Mouse (Mus musculus) layer of hippocampus, adult 2 months (tissue): ENCODE measurements around the gene Kidins220. TPM values are rescaled to one million over a fixed set of nuclear protein-coding genes. Genes with fewer than 3 reads are reported as not detected.

Experiments
- DNase-seq, 2 experiments: peaks; one replicate each; pipeline ENCODE4 v3.0.0; 2022; ENCODE audit warnings: low spot score in 2 of 2
- H3K27ac ChIP-seq: fragments of 200-600 bp; 2 replicates; pipeline ENCODE4 v1.8.1; 2022
- H3K4me3 ChIP-seq: fragments of 200-600 bp; 2 replicates; pipeline ENCODE4 v1.8.1; 2022; ENCODE audit warnings: mild to moderate bottlenecking
- CTCF ChIP-seq: fragments of 200-600 bp; conservative IDR thresholded peaks from 2 replicates; pipeline ENCODE4 v1.8.1; 2022; ENCODE audit warnings: antibody characterized with exemption, mild to moderate bottlenecking, moderate library complexity
- long read RNA-seq, 2 experiments: library from polyadenylated mRNA; stranded (forward); transcript quantifications; one replicate each; pipeline ENCODE4 v2.0.0; 2021; ENCODE audit warnings: borderline mapping rate in 2 of 2
- total RNA-seq, 2 experiments: library from RNA; stranded (reverse); gene quantifications; 2 replicates each; pipeline ENCODE4 v1.2.3; 2021

The Kidins220 gene
- 100 to 1,000 TPM; 353 to 363 TPM for total RNA-seq
- long read RNA-seq, experiment 1, partial matches to known transcripts = 36 of 185 reads
- long read RNA-seq, experiment 1, other reads (novel, unspliced or antisense) = 149 of 185 reads
- long read RNA-seq, experiment 2, full-length matches to known transcripts = 4 of 227 reads
- long read RNA-seq, experiment 2, partial matches to known transcripts = 42 of 227 reads
- long read RNA-seq, experiment 2, other reads (novel, unspliced or antisense) = 181 of 227 reads

DNA sequence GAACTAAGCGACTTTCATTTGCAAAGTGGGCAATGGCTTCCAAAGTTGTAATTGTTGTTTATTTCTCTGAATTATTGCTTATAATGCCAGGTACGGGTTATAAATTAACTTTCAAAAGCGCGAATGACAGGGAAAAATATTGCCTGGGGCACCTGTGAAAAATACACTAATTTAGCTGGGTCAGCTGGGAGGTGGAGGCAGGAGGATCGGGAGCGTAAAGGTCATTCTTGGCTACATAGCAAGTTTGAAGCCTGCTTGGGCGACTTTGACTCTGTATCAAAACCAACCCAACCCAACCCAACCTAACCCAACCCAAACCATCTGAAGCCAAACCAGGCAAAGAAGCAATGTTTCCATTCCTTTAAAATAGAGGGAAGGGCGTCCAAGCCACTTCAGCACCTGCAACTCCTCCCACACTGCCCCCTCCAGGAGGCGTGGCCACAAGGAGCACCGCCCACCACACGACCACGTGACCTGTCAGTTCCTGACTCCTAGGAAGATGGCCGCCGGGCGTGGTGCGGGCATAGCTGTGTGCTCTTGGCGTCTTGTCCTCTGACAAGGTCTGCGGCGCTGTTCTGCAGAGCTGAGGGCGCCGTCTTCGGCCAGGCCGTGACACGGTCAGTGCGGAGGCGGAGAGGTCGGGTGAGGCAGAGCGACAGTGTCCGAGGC, at the start of gene Kidins220:
Kidins220 (plus strand) TSS at position 480 of the 669 bp plus-strand sequence.
- H3K4me3 ChIP-seq = peak within 1 kb of the TSS; percentile 92
- peak; percentile 93 to 96 for DNase-seq
- H3K27ac ChIP-seq = peak within 1 kb of the TSS; percentile 96
- no peak for TF ChIP-seq CTCF

DNA sequence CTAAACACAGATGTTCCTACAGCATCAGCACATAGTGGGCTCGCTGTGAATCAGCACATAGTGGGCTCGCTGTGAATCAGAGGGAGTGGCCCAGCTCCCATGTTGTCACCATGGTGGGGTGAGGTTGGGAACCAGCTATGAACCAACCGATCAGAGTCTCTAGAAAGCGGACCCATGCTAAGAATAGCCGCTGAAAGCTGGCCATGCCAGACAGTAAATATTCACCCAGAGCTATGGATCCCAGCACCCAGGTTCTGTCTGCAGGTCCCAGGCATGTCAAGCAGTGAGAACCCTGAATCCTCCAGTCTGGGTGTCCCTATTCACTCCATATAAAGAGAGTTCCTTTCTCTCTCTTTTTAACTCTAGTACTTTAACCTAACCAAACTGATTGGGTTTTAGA, 49.4 kb upstream of the Kidins220 start:
- Histone ChIP-seq H3K4me3 (no peak overlapping the region), H3K27ac (no peak overlapping the region)
- no peak for TF ChIP-seq CTCF
- no peak for DNase-seq

DNA sequence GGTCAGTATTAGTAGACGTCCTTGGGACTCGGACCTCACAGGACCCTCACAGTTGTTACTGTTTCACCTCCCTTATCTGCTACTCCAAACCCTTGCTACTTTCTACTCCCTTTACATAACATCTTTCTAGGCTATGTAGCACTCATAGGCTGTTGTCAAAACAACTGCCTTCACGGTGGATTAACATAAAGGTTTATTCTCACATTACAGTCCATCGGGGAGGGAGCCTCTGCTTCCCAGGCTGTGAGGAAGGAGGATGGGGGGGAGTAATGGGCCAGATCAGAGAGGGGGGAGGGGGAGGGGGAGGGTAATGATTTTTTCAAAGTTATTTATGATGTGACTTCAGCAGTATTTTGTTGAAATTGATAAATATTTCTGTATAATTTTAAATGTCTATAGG, 49.0 kb upstream of the Kidins220 start:
- no peak for TF ChIP-seq CTCF
- H3K27ac ChIP-seq = no peak overlapping the region
- no peak for DNase-seq
- H3K4me3 ChIP-seq = no peak overlapping the region

DNA sequence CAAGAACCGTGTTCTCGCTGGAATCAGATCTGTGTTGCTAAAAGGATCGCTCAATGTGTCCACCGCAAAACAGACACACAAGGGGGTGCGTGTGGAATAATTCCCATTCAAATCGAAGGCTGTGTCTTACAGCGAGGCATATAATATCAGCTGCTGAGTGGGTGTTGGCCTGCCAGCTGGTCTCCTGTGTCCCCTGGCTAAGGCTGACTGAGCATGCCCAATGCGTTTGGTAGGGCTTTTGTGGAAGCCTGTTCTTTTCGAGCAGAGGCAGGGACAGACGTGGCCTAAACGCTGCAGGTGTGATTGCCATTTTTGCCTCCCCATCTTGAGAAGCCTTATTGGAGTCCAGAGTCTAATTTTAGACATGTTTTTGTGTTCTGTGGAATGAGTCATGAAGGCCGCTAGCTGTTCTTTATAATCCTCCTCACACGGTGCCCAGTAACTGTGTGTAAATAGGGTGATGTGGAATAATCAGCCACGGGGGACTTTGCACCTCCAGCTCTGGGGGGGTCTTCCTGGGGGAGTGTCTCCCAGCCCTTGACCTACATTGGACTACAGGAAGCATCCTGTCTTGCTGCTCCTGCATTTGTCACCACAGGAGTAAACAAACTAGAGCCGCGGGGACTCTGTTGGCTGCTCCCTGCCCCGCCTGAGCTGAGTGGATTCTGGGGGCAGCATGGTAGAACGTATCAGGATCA, 46.5 kb upstream of the Kidins220 start:
- TF ChIP-seq CTCF = no peak
- Histone ChIP-seq H3K4me3 (no peak overlapping the region), H3K27ac (peak overlapping the region; percentile 68)
- peak; percentile 82 to 93 for DNase-seq

DNA sequence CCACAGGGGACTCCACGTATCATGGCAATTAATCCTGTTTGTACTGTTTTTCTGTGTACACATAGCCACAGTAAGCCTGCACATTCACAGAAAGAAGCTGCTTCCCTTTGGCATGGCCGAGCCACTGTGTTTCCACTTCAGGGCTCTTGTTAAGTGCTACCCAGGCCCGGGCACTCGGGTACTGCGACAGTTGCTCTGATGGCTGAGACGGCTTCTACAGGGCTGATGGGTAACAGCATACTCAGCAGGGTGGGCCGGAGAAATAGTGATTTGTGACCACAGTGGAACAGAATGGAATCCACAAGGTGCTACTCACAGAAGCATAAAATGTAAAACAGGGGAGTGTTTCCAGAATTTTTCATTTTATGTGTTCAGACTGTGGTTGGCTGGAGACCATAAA, 45.7 kb upstream of the Kidins220 start:
- no peak for TF ChIP-seq CTCF
- DNase-seq = no peak
- H3K4me3 ChIP-seq = no peak overlapping the region
- peak overlapping the region; percentile 68 for H3K27ac ChIP-seq

DNA sequence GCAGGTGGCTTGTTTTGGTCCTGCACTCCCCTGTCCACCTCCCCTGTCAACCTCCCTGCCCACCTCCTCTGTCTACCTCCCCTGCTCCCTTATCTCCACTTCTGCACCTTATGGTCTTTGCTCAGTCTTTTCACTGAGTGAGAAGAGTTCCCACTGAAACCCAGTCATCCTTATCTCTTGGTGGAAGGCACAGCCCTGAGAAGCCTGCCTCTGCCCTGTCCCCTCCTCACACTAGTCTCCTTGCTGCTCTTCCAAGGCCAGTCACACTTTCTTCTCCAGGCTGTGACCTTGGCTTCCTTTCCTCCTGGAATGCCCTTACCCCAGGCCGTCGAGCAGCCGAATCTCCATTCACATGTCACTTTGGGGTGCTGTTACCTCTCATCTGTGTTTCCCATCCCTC, 44.0 kb upstream of the Kidins220 start:
- Histone ChIP-seq H3K4me3 (no peak overlapping the region), H3K27ac (no peak overlapping the region)
- TF ChIP-seq CTCF = no peak
- DNase-seq = no peak

DNA sequence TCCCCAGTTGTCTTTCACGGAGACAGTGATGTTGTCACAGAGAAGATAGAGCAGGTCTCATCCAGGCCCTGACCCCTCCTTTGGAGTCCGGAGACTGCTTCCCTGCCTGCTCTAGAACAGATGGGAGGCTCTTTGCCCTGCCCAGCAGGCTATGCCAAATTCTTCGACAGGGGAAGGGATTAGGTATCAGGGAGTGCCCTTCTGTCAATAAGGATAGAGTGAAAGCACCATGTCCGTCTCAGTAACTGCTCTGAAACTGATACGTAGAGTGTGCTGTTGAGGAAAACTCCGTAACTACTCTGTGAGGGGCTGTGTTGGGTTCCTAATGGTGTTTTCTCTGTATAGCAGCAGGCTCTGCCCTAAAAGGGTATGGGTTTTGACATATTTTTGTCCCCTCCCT, 42.6 kb upstream of the Kidins220 start:
- no peak for DNase-seq
- H3K4me3 ChIP-seq = no peak overlapping the region
- TF ChIP-seq CTCF = no peak
- H3K27ac ChIP-seq = no peak overlapping the region

DNA sequence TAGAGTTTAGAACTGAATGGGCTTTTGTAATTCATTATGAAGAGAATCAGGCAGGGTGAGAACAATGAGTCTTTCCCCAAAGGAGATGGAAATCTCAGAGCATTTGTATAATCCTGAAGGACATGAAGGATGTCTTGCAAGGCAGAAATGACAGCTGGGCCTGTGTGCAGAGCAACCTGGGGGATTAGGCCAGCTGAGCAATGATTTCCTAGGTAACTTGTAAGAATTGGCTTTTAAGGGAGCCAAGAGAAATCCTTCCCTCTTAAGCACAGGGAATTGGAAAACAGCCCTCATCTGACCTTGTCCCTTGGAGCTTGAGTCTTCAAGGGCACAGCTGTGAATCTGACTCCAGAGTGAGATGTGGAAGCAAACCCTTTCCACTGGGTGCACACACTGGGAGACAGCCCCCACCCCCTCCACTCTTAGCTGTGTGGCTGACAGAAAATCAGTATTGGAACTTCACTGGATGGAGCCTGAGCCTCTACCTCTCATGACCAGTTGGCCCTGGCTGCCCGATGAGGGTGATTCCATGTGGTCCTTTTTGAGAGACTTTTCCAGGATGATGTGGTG, 41.4 kb upstream of the Kidins220 start:
- Histone ChIP-seq H3K4me3 (no peak overlapping the region), H3K27ac (peak overlapping the region; percentile 2)
- TF ChIP-seq CTCF = no peak
- no peak for DNase-seq

DNA sequence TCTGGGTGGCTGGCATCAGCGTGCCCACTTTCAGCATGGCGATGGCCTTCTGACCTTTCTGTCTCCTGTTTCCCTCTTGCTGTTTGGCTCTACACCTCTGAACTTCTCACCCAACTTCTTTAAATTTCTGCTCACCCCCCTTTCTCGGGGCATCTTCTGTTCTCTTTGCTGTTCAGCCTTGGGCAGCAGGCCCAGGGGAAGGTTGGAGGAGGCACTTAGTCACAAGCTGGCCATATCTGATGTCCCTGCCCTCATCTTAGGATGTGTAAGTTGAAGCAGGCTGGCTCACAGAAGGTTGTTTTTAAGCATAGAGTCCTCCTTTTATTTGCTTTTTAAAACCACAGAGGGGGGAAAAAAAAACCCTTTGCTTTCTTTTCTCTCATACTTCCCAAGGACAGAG, 40.7 kb upstream of the Kidins220 start:
- Histone ChIP-seq H3K4me3 (no peak overlapping the region), H3K27ac (peak overlapping the region; percentile 2; the same call in 1 of the 2 replicates)
- DNase-seq = no peak
- no peak for TF ChIP-seq CTCF

DNA sequence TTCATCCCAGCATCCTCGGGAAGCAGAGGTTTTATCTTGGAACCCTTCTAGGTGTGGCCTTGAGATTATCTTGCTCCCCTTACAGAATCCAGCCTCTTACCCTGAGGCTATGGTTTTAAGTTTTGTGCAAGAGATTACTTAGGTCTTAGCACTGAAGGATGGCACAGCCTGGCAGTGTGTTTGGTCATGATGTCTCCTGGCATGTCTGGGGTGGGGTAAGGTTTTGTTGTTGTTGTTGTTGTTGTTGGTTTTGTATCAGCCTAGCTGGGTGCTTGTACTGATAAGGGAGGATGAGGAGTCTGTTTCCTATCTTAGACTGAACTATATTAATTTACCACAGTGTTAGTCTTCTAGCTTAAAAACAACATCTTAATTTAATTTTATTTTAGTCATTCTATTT, 38.4 kb upstream of the Kidins220 start:
- no peak for DNase-seq
- H3K27ac ChIP-seq = no peak overlapping the region

DNA sequence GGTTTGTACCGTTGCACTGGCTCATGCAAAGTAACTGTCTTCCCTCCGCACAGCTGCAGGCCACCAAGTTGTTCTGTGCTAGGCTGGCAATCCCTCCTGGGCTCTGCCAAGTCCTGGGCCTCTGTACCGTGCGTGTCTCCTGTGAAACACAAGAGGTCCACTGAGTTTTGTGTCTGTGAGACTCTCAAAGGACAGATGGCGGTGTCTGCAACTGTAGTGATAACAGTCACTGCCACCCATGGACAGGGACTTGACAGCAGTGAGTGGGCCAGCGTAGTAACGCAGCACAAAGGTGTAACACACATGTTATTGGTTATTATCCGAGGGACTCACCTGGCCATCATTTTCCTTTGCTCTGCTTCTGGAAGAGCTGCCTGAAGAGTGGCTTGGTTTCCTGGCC, 35.4 kb upstream of the Kidins220 start:
- Histone ChIP-seq H3K27ac (no peak overlapping the region), H3K4me3 (no peak overlapping the region)
- no peak for DNase-seq
- no peak for TF ChIP-seq CTCF

More for the DNA sequence above, 38.4 kb upstream of the Kidins220 start:
- H3K4me3 ChIP-seq = no peak overlapping the region
- no peak for TF ChIP-seq CTCF

DNA sequence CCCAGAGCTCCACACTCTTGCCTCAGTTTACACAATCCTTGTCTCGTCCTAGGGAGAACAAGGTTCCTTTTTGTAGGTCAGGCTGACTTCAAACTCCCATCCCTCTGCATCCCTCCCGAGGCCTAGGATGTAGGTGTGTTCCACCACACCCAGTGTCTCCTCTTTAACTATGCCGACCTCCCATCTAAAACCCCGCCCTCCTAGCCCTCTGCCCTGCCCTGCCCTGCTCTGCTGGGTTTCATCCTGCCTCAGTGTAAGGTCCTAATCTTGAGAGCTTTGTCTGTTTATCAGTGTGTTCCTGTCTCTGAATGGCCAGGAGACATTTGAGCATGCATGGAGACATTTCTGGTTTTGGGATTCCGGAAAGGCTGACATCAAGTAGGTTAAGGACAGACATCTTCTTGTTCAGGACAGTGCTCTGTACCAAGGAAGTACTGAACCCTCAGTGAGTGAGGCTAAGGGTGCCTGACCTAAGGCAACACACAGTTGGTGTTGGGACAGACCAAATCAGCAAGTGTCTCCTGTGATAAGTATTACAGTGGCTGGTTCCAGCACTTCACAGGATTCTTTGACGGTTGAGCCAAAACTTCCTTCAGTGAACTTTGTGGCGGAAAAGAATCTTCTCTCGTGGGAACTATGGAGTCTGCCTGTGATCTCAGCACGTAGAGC, 32.0 kb upstream of the Kidins220 start:
- Histone ChIP-seq H3K4me3 (no peak overlapping the region), H3K27ac (no peak overlapping the region)
- TF ChIP-seq CTCF = no peak
- DNase-seq = no peak

DNA sequence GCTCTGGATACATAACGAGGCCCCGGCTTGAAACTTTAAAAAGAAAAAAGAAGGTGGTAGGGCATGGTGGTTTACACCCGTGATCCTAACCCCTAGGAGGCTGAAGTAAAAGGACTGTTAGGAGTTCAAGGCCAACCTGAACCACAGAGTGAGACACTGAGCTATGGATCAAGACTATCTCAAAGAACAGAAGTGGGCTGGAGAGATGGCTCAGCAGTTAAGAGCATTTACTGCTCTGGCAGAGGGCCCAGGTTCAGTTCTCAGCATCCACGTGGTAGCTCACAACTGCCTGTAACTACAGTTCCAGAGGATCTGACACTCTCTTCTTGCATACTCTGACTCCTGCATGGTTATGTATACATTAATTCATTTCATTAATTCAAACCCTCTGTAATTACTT, 31.3 kb upstream of the Kidins220 start:
- no peak overlapping the region for H3K27ac ChIP-seq
- no peak for DNase-seq
- no peak overlapping the region for H3K4me3 ChIP-seq
- TF ChIP-seq CTCF = no peak
